Mouse (Mus musculus): ENCODE measurements around the gene Acacb. TPM values are rescaled to one million over a fixed set of nuclear protein-coding genes. Genes with fewer than 3 reads are reported as not detected.

Acacb gene
- polyA plus RNA-seq, 1 experiment from 2014 or later: 3.6 TPM

GRCm38 (mm10) chr5:114268646-114269045, 122.3 kb downstream of the Acacb start:
- ATAC-seq (replicated peaks; ENCODE audit: insufficient number of reproducible peaks, low FRiP score, low TSS enrichment, low read depth): no peak
- peaks cover 20% of the 10 kb centered on the region for H3K27me3 ChIP-seq (ENCODE audit: control insufficient read depth, insufficient read depth, low read length)
- no peak overlapping the region for H3K9ac ChIP-seq (replicated peaks; ENCODE audit: low read length)
- no peak overlapping the region for H3K4me2 ChIP-seq (ENCODE audit: low read depth, low read length)
- 45% methylated on average over 7 of the region's 7 CpGs for WGBS
- H3K27ac ChIP-seq (replicated peaks; ENCODE audit: low read depth, low read length): no peak overlapping the region
- DNase-seq (ENCODE audit: low spot score): no peak
- H3K9me3 ChIP-seq (replicated peaks; ENCODE audit: control insufficient read depth, low read length): no peaks in the 10 kb centered on the region
- no peaks in the 10 kb centered on the region for H3K36me3 ChIP-seq (replicated peaks; ENCODE audit: control insufficient read depth, insufficient read depth, low read depth, low read length)
- no peak overlapping the region for H3K4me3 ChIP-seq (ENCODE audit: low read depth, low read length)
- H3K4me1 ChIP-seq (ENCODE audit: control insufficient read depth, insufficient read depth, low read length): peaks cover 4% of the 10 kb centered on the region; the same call in 1 of the 2 replicates

- 57% methylated on average over 7 of the region's 7 CpGs for WGBS
- Histone ChIP-seq H3K4me1 (ENCODE audit: control insufficient read depth, insufficient read depth, low read length) (peaks cover 4% of the 10 kb centered on the region; the same call in 1 of the 2 replicates), H3K36me3 (replicated peaks; ENCODE audit: control insufficient read depth, insufficient read depth, low read depth, low read length) (no peaks in the 10 kb centered on the region), H3K4me2 (ENCODE audit: low read depth, low read length) (no peak overlapping the region; the same call in 1 of the 2 replicates), H3K4me3 (ENCODE audit: low read depth, low read length) (no peak overlapping the region), H3K27ac (replicated peaks; ENCODE audit: low read depth, low read length) (no peak overlapping the region), H3K9ac (replicated peaks; ENCODE audit: low read length) (no peak overlapping the region), H3K27me3 (ENCODE audit: control insufficient read depth, insufficient read depth, low read length) (peaks cover 28% of the 10 kb centered on the region), H3K9me3 (replicated peaks; ENCODE audit: control insufficient read depth, low read length) (no peaks in the 10 kb centered on the region)
- ATAC-seq (replicated peaks; ENCODE audit: insufficient number of reproducible peaks, low FRiP score, low TSS enrichment, low read depth) (no peak), DNase-seq (ENCODE audit: low spot score) (no peak)
Observed at GRCm38 (mm10) chr5:114269499-114269898, 123.2 kb downstream of the Acacb start.

DNA sequence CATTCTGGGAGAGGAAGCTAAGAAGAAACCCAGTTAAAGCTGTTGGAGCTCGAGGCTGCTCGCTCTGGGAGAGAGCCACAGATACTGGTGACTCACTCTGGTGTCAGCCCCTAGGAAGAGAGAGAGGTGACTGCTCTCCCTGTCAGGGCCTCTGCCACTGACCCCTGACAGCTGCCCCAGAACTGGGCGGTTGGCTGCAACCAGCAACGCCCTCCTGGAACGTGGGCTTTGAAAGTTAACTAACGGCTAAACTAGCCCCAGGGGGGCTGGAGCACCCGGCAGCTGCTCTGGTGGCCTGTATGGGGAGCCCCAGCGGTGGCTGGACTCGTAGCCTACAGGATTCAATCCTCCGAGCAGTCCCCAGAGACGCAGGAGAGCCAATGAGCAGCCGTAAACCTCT, 123.6 kb downstream of the Acacb start:
- peaks cover 6% of the 10 kb centered on the region; the same call in 1 of the 2 replicates for H3K4me1 ChIP-seq (ENCODE audit: control insufficient read depth, insufficient read depth, low read length)
- WGBS: 22% methylated on average over 12 of the region's 12 CpGs

DNA sequence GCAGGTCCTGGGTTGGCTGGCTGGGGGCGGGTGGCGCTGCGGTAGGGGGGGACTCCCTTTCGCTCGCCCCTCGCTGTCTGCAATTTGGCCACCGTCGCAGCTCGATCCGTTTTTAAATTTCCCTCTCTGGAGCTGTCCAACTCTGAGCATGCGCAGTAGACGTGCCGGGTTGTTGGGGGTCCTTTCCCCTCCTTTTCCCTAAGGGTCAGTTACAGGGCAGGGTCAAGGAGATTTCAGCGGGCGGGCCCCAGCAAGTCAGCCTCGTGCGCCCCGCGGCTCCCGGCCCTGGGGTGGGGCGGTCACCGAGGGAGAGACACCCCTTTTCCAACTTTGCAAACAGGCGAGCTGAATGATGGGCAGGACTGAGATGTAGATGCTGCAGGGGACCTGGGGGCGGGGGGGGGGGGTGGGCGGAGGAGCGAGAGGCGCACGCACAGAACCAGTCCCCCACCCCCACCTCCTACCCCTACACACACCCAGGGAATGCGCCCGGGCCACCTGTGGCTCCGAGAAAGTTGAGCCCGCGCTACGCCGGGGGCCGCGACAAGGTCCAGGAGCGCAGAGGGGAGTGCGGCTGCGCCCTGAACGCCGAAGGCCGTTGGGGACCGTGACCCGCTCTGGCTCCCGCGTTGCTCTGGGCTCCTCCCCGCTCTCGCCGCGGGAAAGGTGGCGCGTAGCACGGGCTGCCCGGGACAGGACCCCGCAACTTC, 127.5 kb downstream of the Acacb start, which contains the start of gene Foxn4:
Gene Foxn4 (minus strand): TSS at position 115 of the 710 bp plus-strand sequence.
- ATAC-seq (replicated peaks; ENCODE audit: insufficient number of reproducible peaks, low FRiP score, low TSS enrichment, low read depth) (peak; percentile 72), DNase-seq (ENCODE audit: low spot score) (peak; percentile 69)
- peaks cover 52% of the 10 kb centered on the region for H3K27me3 ChIP-seq (ENCODE audit: control insufficient read depth, insufficient read depth, low read length)
- WGBS: 0% methylated on average over 53 of the region's 56 CpGs
- H3K27ac ChIP-seq (replicated peaks; ENCODE audit: low read depth, low read length): no peak within 1 kb of the TSS
- H3K36me3 ChIP-seq (replicated peaks; ENCODE audit: control insufficient read depth, insufficient read depth, low read depth, low read length): no peaks in the 10 kb centered on the region
- H3K9ac ChIP-seq (replicated peaks; ENCODE audit: low read length): no peak within 1 kb of the TSS
- no peaks in the 10 kb centered on the region for H3K9me3 ChIP-seq (replicated peaks; ENCODE audit: control insufficient read depth, low read length)
- peak within 1 kb of the TSS; percentile 80 for H3K4me2 ChIP-seq (ENCODE audit: low read depth, low read length)
- peaks cover 6% of the 10 kb centered on the region; the same call in 1 of the 2 replicates for H3K4me1 ChIP-seq (ENCODE audit: control insufficient read depth, insufficient read depth, low read length)
- H3K4me3 ChIP-seq (ENCODE audit: low read depth, low read length): peak within 1 kb of the TSS; percentile 39

More for the DNA sequence above, 123.6 kb downstream of the Acacb start:
- Histone ChIP-seq H3K9me3 (replicated peaks; ENCODE audit: control insufficient read depth, low read length) (no peaks in the 10 kb centered on the region), H3K9ac (replicated peaks; ENCODE audit: low read length) (no peak overlapping the region; the same call in 1 of the 2 replicates), H3K27ac (replicated peaks; ENCODE audit: low read depth, low read length) (no peak overlapping the region), H3K36me3 (replicated peaks; ENCODE audit: control insufficient read depth, insufficient read depth, low read depth, low read length) (no peaks in the 10 kb centered on the region), H3K27me3 (ENCODE audit: control insufficient read depth, insufficient read depth, low read length) (peaks cover 33% of the 10 kb centered on the region), H3K4me3 (ENCODE audit: low read depth, low read length) (no peak overlapping the region), H3K4me2 (ENCODE audit: low read depth, low read length) (no peak overlapping the region; the same call in 1 of the 2 replicates)
- ATAC-seq (replicated peaks; ENCODE audit: insufficient number of reproducible peaks, low FRiP score, low TSS enrichment, low read depth): no peak
- no peak for DNase-seq (ENCODE audit: low spot score)

DNA sequence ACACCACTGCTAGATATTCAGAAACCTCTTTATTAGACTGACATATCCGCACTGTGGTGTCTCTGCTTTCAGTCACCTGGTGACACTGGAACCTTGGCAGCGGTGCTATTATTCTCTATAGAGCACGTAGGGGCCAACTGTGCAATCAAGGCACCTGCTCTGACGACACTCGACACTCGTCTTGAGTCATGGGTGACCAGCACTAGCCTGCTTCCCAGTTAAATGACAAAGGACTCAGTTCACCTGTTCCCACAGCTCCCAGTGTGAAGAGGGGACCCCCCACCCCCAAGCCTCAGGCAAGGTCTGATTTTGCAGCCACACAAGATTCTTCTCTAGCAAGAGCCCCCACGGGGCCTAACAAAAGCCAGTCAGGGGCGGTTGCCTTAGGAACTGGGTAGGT, 129.0 kb downstream of the Acacb start:
- DNase-seq (ENCODE audit: low spot score): no peak

GRCm38 (mm10) chr5:114275991-114276390, 129.7 kb downstream of the Acacb start:
- DNase-seq (ENCODE audit: low spot score): no peak
- no peak overlapping the region for H3K9ac ChIP-seq (replicated peaks; ENCODE audit: low read length)
- ATAC-seq (replicated peaks; ENCODE audit: insufficient number of reproducible peaks, low FRiP score, low TSS enrichment, low read depth): no peak
- peaks cover 52% of the 10 kb centered on the region for H3K27me3 ChIP-seq (ENCODE audit: control insufficient read depth, insufficient read depth, low read length)
- H3K4me1 ChIP-seq (ENCODE audit: control insufficient read depth, insufficient read depth, low read length): peaks cover 6% of the 10 kb centered on the region; the same call in 1 of the 2 replicates
- H3K4me2 ChIP-seq (ENCODE audit: low read depth, low read length): no peak overlapping the region
- H3K4me3 ChIP-seq (ENCODE audit: low read depth, low read length): no peak overlapping the region
- no peaks in the 10 kb centered on the region for H3K9me3 ChIP-seq (replicated peaks; ENCODE audit: control insufficient read depth, low read length)
- 17% methylated on average over 16 of the region's 16 CpGs for WGBS
- H3K36me3 ChIP-seq (replicated peaks; ENCODE audit: control insufficient read depth, insufficient read depth, low read depth, low read length): no peaks in the 10 kb centered on the region
- no peak overlapping the region for H3K27ac ChIP-seq (replicated peaks; ENCODE audit: low read depth, low read length)

More for the DNA sequence above, 129.0 kb downstream of the Acacb start:
- no peak overlapping the region for H3K27ac ChIP-seq (replicated peaks; ENCODE audit: low read depth, low read length)
- H3K9ac ChIP-seq (replicated peaks; ENCODE audit: low read length): no peak overlapping the region
- no peak for ATAC-seq (replicated peaks; ENCODE audit: insufficient number of reproducible peaks, low FRiP score, low TSS enrichment, low read depth)
- H3K4me2 ChIP-seq (ENCODE audit: low read depth, low read length): no peak overlapping the region
- no peak overlapping the region for H3K4me3 ChIP-seq (ENCODE audit: low read depth, low read length)
- H3K4me1 ChIP-seq (ENCODE audit: control insufficient read depth, insufficient read depth, low read length): peaks cover 6% of the 10 kb centered on the region; the same call in 1 of the 2 replicates
- peaks cover 52% of the 10 kb centered on the region for H3K27me3 ChIP-seq (ENCODE audit: control insufficient read depth, insufficient read depth, low read length)
- no peaks in the 10 kb centered on the region for H3K36me3 ChIP-seq (replicated peaks; ENCODE audit: control insufficient read depth, insufficient read depth, low read depth, low read length)
- 10% methylated on average over 8 of the region's 8 CpGs for WGBS
- H3K9me3 ChIP-seq (replicated peaks; ENCODE audit: control insufficient read depth, low read length): no peaks in the 10 kb centered on the region

GRCm38 (mm10) chr5:114279382-114280143, 133.2 kb downstream of the Acacb start:
- DNase-seq (ENCODE audit: low spot score): no peak
- ATAC-seq (replicated peaks; ENCODE audit: insufficient number of reproducible peaks, low FRiP score, low TSS enrichment, low read depth): no peak
- 59% methylated on average over 12 of the region's 12 CpGs for WGBS
- Histone ChIP-seq H3K4me1 (ENCODE audit: control insufficient read depth, insufficient read depth, low read length) (peaks cover 1% of the 10 kb centered on the region; the same call in 1 of the 2 replicates), H3K4me2 (ENCODE audit: low read depth, low read length) (no peak overlapping the region), H3K27ac (replicated peaks; ENCODE audit: low read depth, low read length) (no peak overlapping the region), H3K9me3 (replicated peaks; ENCODE audit: control insufficient read depth, low read length) (no peaks in the 10 kb centered on the region), H3K36me3 (replicated peaks; ENCODE audit: control insufficient read depth, insufficient read depth, low read depth, low read length) (no peaks in the 10 kb centered on the region), H3K4me3 (ENCODE audit: low read depth, low read length) (no peak overlapping the region), H3K9ac (replicated peaks; ENCODE audit: low read length) (no peak overlapping the region), H3K27me3 (ENCODE audit: control insufficient read depth, insufficient read depth, low read length) (peaks cover 23% of the 10 kb centered on the region)

- no peak overlapping the region for H3K4me3 ChIP-seq (ENCODE audit: low read depth, low read length)
- no peak overlapping the region for H3K27ac ChIP-seq (replicated peaks; ENCODE audit: low read depth, low read length)
- no peaks in the 10 kb centered on the region for H3K36me3 ChIP-seq (replicated peaks; ENCODE audit: control insufficient read depth, insufficient read depth, low read depth, low read length)
- no peaks in the 10 kb centered on the region for H3K4me1 ChIP-seq (ENCODE audit: control insufficient read depth, insufficient read depth, low read length)
- no peaks in the 10 kb centered on the region for H3K9me3 ChIP-seq (replicated peaks; ENCODE audit: control insufficient read depth, low read length)
- no peak overlapping the region for H3K9ac ChIP-seq (replicated peaks; ENCODE audit: low read length)
- no peak for DNase-seq (ENCODE audit: low spot score)
- WGBS: 62% methylated on average over 6 of the region's 6 CpGs
- no peak overlapping the region for H3K4me2 ChIP-seq (ENCODE audit: low read depth, low read length)
- H3K27me3 ChIP-seq (ENCODE audit: control insufficient read depth, insufficient read depth, low read length): peaks cover 3% of the 10 kb centered on the region
- ATAC-seq (replicated peaks; ENCODE audit: insufficient number of reproducible peaks, low FRiP score, low TSS enrichment, low read depth): no peak
Observed at GRCm38 (mm10) chr5:114282346-114282745, 136.0 kb downstream of the Acacb start.
